Mouse (Mus musculus) MEL (cell line): Measurements from ENCODE around the gene Hnrnpl. TPM values are rescaled to one million over a fixed set of nuclear protein-coding genes. Genes with fewer than 3 reads are reported as not detected.
A peak's percentile ranks its signal among the peaks of the same experiment; 100 is the strongest.

Source experiments
- DNase-seq: peaks from one replicate; pipeline ENCODE4 v3.0.0; 2011; ENCODE audit warnings: low read depth, low spot score
- H3K27ac ChIP-seq: 2 replicates; pipeline ENCODE4 v1.5.1; 2012; ENCODE audit warnings: low read depth, mild to moderate bottlenecking, control low read depth, low read length, moderate library complexity; ENCODE audit not compliant: control insufficient read depth
- H3K27me3 ChIP-seq, 2 experiments: fragments of 150-350 bp in 1 of 2; sonication (generic) in 1 of 2; 2 replicates each; pipeline ENCODE4 v1.6.1; 2012; ENCODE audit warnings: low read length in 2 of 2, mild to moderate bottlenecking in 2 of 2, improper control_type of control experiment in 1 of 2, moderate library complexity in 1 of 2; ENCODE audit not compliant: insufficient read depth in 2 of 2, control insufficient read depth in 1 of 2
- H3K36me3 ChIP-seq, 2 experiments: 2 replicates each; pipeline ENCODE4 v1.6.1; 2012 to 2014; ENCODE audit warnings: low read length in 2 of 2, improper control_type of control experiment in 1 of 2, inconsistent platforms in 1 of 2, mild to moderate bottlenecking in 1 of 2; ENCODE audit not compliant: insufficient read depth in 2 of 2, control insufficient read depth in 1 of 2
- H3K4me1 ChIP-seq, 2 experiments: fragments of 150-350 bp in 1 of 2; sonication (generic) in 1 of 2; 2 replicates each; pipeline ENCODE4 v1.6.1; 2012; ENCODE audit warnings: low read length in 2 of 2, improper control_type of control experiment in 1 of 2, mild to moderate bottlenecking in 1 of 2; ENCODE audit not compliant: insufficient read depth in 2 of 2, control insufficient read depth in 1 of 2
- H3K4me3 ChIP-seq, 2 experiments: fragments of 150-350 bp in 1 of 2; sonication (generic) in 1 of 2; 2 replicates each; pipeline ENCODE4 v1.5.1; 2012; ENCODE audit warnings: low read depth in 2 of 2, low read length in 2 of 2, mild to moderate bottlenecking in 2 of 2, moderate library complexity in 2 of 2, control low read depth in 1 of 2, improper control_type of control experiment in 1 of 2; ENCODE audit not compliant: control insufficient read depth in 1 of 2, insufficient read depth in 1 of 2
- H3K79me2 ChIP-seq: 2 replicates; pipeline ENCODE4 v1.6.1; 2012; ENCODE audit warnings: mild to moderate bottlenecking, low read length, moderate library complexity; ENCODE audit not compliant: control insufficient read depth, poor library complexity, insufficient read depth
- H3K9ac ChIP-seq: 2 replicates; pipeline ENCODE4 v1.6.1; 2012; ENCODE audit warnings: low read depth, mild to moderate bottlenecking, control low read depth, low read length, moderate library complexity; ENCODE audit not compliant: control insufficient read depth, poor library complexity, severe bottlenecking
- H3K9me3 ChIP-seq: fragments of 150-350 bp; sonication (generic); replicated peaks from 2 replicates; pipeline ENCODE4 v1.6.1; 2012; ENCODE audit warnings: mild to moderate bottlenecking, low read length, improper control_type of control experiment, moderate library complexity; ENCODE audit not compliant: insufficient read depth
- CHD1 ChIP-seq: IDR thresholded peaks from 2 replicates; pipeline ENCODE4 v1.6.1; 2012; ENCODE audit warnings: low read depth, mild to moderate bottlenecking, inconsistent platforms, low read length, improper control_type of control experiment
- E2F4 ChIP-seq: IDR thresholded peaks from 2 replicates; pipeline ENCODE4 v1.6.1; 2011; ENCODE audit warnings: low read depth, low read length, improper control_type of control experiment, borderline replicate concordance
- ELF1 ChIP-seq: IDR thresholded peaks from 2 replicates; pipeline ENCODE4 v1.6.1; 2014; ENCODE audit warnings: low read depth, mild to moderate bottlenecking, inconsistent platforms, low read length, improper control_type of control experiment, moderate library complexity
- EP300 ChIP-seq, 2 experiments: IDR thresholded peaks; 2 replicates each; pipeline ENCODE4 v1.6.1; 2011; ENCODE audit warnings: improper control_type of control experiment in 2 of 2, low read length in 2 of 2, low read depth in 1 of 2, mild to moderate bottlenecking in 1 of 2
- ETS1 ChIP-seq: IDR thresholded peaks from 2 replicates; pipeline ENCODE4 v1.6.1; 2012; ENCODE audit warnings: low read depth, mild to moderate bottlenecking, inconsistent platforms, low read length, improper control_type of control experiment, moderate library complexity
- GATA1 ChIP-seq: IDR thresholded peaks from 2 replicates; pipeline ENCODE4 v1.6.1; 2011; ENCODE audit warnings: low read depth, low read length, improper control_type of control experiment
- HCFC1 ChIP-seq: IDR thresholded peaks from 2 replicates; pipeline ENCODE4 v1.6.1; 2012; ENCODE audit warnings: low read depth, mild to moderate bottlenecking, inconsistent platforms, low read length, improper control_type of control experiment, moderate library complexity
- MAFK ChIP-seq: IDR thresholded peaks from 2 replicates; pipeline ENCODE4 v1.6.1; 2011; ENCODE audit warnings: low read depth, mild to moderate bottlenecking, low read length, improper control_type of control experiment, borderline replicate concordance
- MAZ ChIP-seq: IDR thresholded peaks from 2 replicates; pipeline ENCODE4 v1.6.1; 2012; ENCODE audit warnings: low read depth, mild to moderate bottlenecking, inconsistent platforms, low read length, improper control_type of control experiment
- MXI1 ChIP-seq: IDR thresholded peaks from 2 replicates; pipeline ENCODE4 v1.6.1; 2011; ENCODE audit warnings: mild to moderate bottlenecking, low read depth, low read length, improper control_type of control experiment
- MYB ChIP-seq: IDR thresholded peaks from 2 replicates; pipeline ENCODE4 v1.6.1; 2011; ENCODE audit warnings: mild to moderate bottlenecking, low read depth, low read length, improper control_type of control experiment
- NELFE ChIP-seq: IDR thresholded peaks from 2 replicates; pipeline ENCODE4 v1.6.1; 2011; ENCODE audit warnings: low read depth, low read length, improper control_type of control experiment
- NRF1 ChIP-seq: IDR thresholded peaks from 2 replicates; pipeline ENCODE4 v1.6.1; 2014; ENCODE audit warnings: low read depth, mild to moderate bottlenecking, inconsistent platforms, low read length, improper control_type of control experiment, moderate library complexity; ENCODE audit not compliant: poor library complexity, insufficient read depth, severe bottlenecking
- POLR2A ChIP-seq, 2 experiments: IDR thresholded peaks; 2 replicates each; pipeline ENCODE4 v1.6.1; 2011 to 2012; ENCODE audit warnings: low read length in 2 of 2, mild to moderate bottlenecking in 2 of 2, control low read depth in 1 of 2, improper control_type of control experiment in 1 of 2, low read depth in 1 of 2, moderate library complexity in 1 of 2; ENCODE audit not compliant: control insufficient read depth in 1 of 2, insufficient read depth in 1 of 2, poor library complexity in 1 of 2
- POLR2AphosphoS2 ChIP-seq: IDR thresholded peaks from 2 replicates; pipeline ENCODE4 v1.6.1; 2011; ENCODE audit warnings: low read length, improper control_type of control experiment
- POLR2AphosphoS5 ChIP-seq: IDR thresholded peaks from 2 replicates; pipeline ENCODE4 v1.6.1; 2012; ENCODE audit warnings: low read depth, borderline replicate concordance, mild to moderate bottlenecking, inconsistent platforms, low read length, moderate library complexity, mixed read lengths
- RAD21 ChIP-seq: IDR thresholded peaks from 2 replicates; pipeline ENCODE4 v1.6.1; 2011; ENCODE audit warnings: mild to moderate bottlenecking, low read depth, low read length, improper control_type of control experiment
- SIN3A ChIP-seq: IDR thresholded peaks from 2 replicates; pipeline ENCODE4 v1.6.1; 2012; ENCODE audit warnings: low read length, improper control_type of control experiment, inconsistent platforms
- SMC3 ChIP-seq: IDR thresholded peaks from 2 replicates; pipeline ENCODE4 v1.6.1; 2011; ENCODE audit warnings: low read depth, low read length, improper control_type of control experiment
- TBP ChIP-seq: IDR thresholded peaks from 2 replicates; pipeline ENCODE4 v1.8.0; 2011; ENCODE audit warnings: low read depth, low read length, improper control_type of control experiment
- UBTF ChIP-seq: IDR thresholded peaks from 2 replicates; pipeline ENCODE4 v1.6.1; 2012; ENCODE audit warnings: low read depth, mild to moderate bottlenecking, inconsistent platforms, low read length, improper control_type of control experiment, moderate library complexity, borderline replicate concordance; ENCODE audit not compliant: insufficient read depth
- USF2 ChIP-seq, 2 experiments: IDR thresholded peaks; 2 replicates each; pipeline ENCODE4 v1.6.1; 2011 to 2012; ENCODE audit warnings: improper control_type of control experiment in 2 of 2, low read length in 2 of 2, borderline replicate concordance in 1 of 2, inconsistent platforms in 1 of 2, low read depth in 1 of 2, mild to moderate bottlenecking in 1 of 2; ENCODE audit not compliant: insufficient read depth in 1 of 2
- ZKSCAN1 ChIP-seq: IDR thresholded peaks from 2 replicates; pipeline ENCODE4 v1.6.1; 2012; ENCODE audit warnings: low read depth, mild to moderate bottlenecking, inconsistent platforms, low read length, improper control_type of control experiment, moderate library complexity
- ZMIZ1 ChIP-seq: IDR thresholded peaks from 2 replicates; pipeline ENCODE4 v1.6.1; 2012; ENCODE audit warnings: low read depth, mild to moderate bottlenecking, inconsistent platforms, low read length, improper control_type of control experiment, moderate library complexity
- polyA plus RNA-seq, 2 experiments: library from polyadenylated mRNA; stranded (reverse) in 1 of 2; unstranded in 1 of 2; fragments of >175 nt in 1 of 2; fragments of >200 nt in 1 of 2; gene quantifications; 2 replicates each; pipeline versions ENCODE4 v1.2.1 to v1.2.4; 2012; ENCODE audit warnings: low replicate concordance in 2 of 2, low read depth in 1 of 2; ENCODE audit not compliant: insufficient read length in 2 of 2, insufficient read depth in 1 of 2, missing spikeins in 1 of 2
- total RNA-seq: library from RNA; depleted of rRNA; stranded (reverse); fragments of 300-350 nt; gene quantifications from 2 replicates; pipeline ENCODE4 v1.2.3, GENCODE M21; 2012

Gene Hnrnpl
- total and polyA plus RNA-seq, 3 experiments: 246 to 1,095 (median 684) TPM

DNA sequence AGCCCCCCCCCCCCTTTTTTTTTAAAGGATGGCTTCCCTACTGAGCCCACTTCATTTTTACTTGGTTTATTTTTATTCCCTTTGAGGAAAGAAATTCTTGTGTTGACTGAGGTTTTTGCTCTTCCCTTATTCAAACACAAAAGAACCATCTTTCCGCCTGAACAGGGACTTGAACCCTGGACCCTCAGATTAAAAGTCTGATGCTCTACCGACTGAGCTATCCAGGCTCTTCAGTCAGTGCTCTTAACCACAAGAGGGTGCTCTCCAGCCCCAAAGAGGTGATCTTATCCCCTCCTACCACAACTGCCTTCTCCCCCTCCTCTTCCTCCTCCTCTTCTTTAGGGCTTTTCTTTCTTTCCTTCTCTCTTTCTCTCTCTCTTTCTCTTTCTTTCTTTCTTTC is 14.5 kb upstream of the Hnrnpl start (continued):
- TF ChIP-seq POLR2AphosphoS5: no peak
- no peak for TF ChIP-seq POLR2AphosphoS2
- TF ChIP-seq MAFK: peak; percentile 91
- peak; percentile 52; the same call in 1 of the 2 replicates for TF ChIP-seq ELF1
- TF ChIP-seq UBTF: no peak
- TF ChIP-seq RAD21: peak; percentile 35
- no peak for TF ChIP-seq E2F4
- peak; percentile 48; the same call in 1 of the 2 replicates for TF ChIP-seq GATA1
- no peak for TF ChIP-seq USF2 (IDR thresholded peaks at IDR 0.05; ENCODE audit: borderline replicate concordance in 1 of 2, insufficient read depth in 1 of 2, low read depth in 1 of 2, low read length in 2 of 2)
- TF ChIP-seq, all 39 proteins: peak for 9

DNA sequence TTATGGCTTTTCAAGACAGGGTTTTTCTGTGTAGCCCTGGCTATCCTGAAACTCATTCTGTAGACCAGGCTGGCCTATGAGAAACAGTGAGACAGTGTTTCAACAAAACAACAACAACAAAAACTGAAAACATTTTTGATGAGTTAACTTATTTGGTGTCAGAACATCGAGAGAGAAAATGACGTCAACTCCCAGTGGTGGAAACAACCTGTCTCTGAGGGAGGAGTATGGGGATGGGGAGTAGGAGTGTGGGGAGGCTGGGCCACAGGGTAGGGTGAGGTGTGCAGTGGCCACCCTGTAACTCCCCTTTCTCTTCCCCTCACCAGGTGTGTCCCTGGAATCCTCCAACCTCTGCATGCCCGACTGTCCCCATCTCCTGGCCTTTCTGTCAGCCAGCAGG is 13.8 kb upstream of the Hnrnpl start:
- no peak for TF ChIP-seq EP300 (IDR thresholded peaks at IDR 0.05; ENCODE audit: low read depth in 1 of 2, low read length in 2 of 2)
- no peak for TF ChIP-seq ETS1
- no peak for TF ChIP-seq MXI1
- TF ChIP-seq ZKSCAN1: no peak
- TF ChIP-seq SMC3: no peak
- no peak for TF ChIP-seq HCFC1
- TF ChIP-seq ZMIZ1: no peak
- TF ChIP-seq SIN3A: no peak
- no peak for TF ChIP-seq POLR2A (IDR thresholded peaks at IDR 0.05; ENCODE audit: control insufficient read depth in 1 of 2, insufficient read depth in 1 of 2, low read depth in 1 of 2, low read length in 2 of 2, poor library complexity in 1 of 2)
- no peak for TF ChIP-seq CHD1
- no peak for TF ChIP-seq E2F4
- Histone ChIP-seq H3K9ac (no peak overlapping the region), H3K9me3 (no peaks in the 10 kb centered on the region), H3K79me2 (peaks cover 9% of the 10 kb centered on the region; the same call in 1 of the 2 replicates), H3K4me3 (no peak overlapping the region), H3K27me3 (no peaks in the 10 kb centered on the region), H3K27ac (no peak overlapping the region), H3K36me3 (no peaks in the 10 kb centered on the region), H3K4me1 (peaks cover 0 to 7% of the 10 kb centered on the region in 2 experiments; a peak in 2 of 4 replicates)
- DNase-seq: peak; percentile 40

DNA sequence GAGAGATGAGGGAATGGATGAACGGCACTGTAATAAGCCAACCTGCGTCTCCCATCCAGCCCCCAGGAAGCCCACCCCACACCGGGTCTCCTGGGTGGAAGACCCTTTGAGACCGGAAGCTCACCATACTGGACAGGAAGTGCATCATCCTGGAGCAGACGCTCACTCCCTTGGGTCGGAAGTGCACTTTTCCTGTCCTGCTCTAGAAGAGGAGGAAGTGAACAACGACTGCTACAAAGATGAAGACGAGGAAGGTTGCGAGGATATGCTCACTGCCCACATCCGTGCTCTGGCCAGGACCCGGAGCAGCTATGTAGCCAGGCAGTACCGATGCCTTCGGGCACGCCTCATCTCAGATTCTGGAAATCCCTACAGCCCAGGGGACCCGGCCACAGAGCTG is 12.5 kb upstream of the Hnrnpl start:
- Histone ChIP-seq H3K27me3 (no peaks in the 10 kb centered on the region), H3K27ac (peak overlapping the region; percentile 53), H3K9me3 (no peaks in the 10 kb centered on the region), H3K4me3 (peak overlapping the region; percentile 54 to 62), H3K79me2 (peaks cover 9% of the 10 kb centered on the region; the same call in 1 of the 2 replicates), H3K4me1 (peaks cover 0 to 7% of the 10 kb centered on the region in 2 experiments; a peak in 2 of 4 replicates), H3K9ac (peak overlapping the region; percentile 77), H3K36me3 (no peaks in the 10 kb centered on the region)
- TF ChIP-seq TBP (peak; percentile 48; the same call in 1 of the 2 replicates), MAZ (no peak), E2F4 (no peak), ELF1 (peak; percentile 67; the same call in 1 of the 2 replicates), RAD21 (no peak), POLR2A (IDR thresholded peaks at IDR 0.05; ENCODE audit: control insufficient read depth in 1 of 2, insufficient read depth in 1 of 2, low read depth in 1 of 2, low read length in 2 of 2, poor library complexity in 1 of 2) (peak in 1 of 2 experiments; percentile 72; a peak in 2 of 4 replicates), MYB (no peak), NRF1 (no peak), HCFC1 (peak; percentile 70), NELFE (peak; percentile 61)
- DNase-seq: peak; percentile 80
